Mouse (Mus musculus) ovary, postnatal 36 days (tissue): ENCODE data around the gene Saa3.
"Not testable (repeated sequence)": the region's sequence is repeated elsewhere in the genome, so short reads cannot be mapped to it uniquely, and the experiment has no call there.

Experiments used
- DNase-seq: peaks from one replicate; pipeline ENCODE4 v3.0.0; 2022; ENCODE audit warnings: low spot score, mixed read lengths

The Saa3 gene

DNA sequence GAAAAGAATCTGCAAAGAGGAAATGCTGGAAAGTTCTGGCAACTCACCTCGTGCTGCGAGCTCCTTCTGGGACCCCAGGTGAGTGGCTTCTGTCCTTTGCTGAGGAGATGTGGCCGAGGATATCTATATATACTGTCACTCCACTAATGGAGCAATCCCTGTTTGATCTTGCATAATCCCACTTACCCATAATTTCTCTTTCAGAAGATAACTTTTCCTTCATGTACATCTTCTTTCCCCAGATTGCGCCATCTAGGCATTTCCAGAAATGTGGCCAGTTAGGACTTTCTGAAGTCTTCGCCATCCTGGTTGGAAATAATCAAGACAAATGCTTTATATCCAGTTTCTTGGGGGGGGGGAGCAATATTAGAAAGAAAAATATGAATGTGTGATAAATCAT, at the start of gene Saa3:
Gene Saa3, minus strand, starts transcription at position 101 of the 400 bp plus-strand sequence.
- no peak for DNase-seq

DNA sequence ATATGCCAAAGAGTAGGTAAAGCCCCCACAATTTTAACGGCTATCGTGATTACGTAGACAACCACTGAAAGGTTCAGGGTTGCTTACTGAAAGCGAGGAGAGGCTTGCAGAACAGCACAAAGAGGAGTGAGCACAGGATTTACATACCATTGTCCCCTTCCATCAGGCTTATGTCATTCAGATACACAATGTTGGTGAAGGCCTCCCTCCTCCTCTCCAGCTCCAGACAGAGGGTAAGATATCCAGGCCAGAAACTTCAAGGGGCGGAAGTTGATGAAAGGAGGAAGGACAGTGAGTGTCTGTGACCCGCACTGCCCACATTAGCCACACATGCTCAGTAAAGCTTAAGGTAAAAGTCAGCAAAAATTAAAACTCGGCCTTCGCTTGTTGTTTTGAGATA, 49.2 kb upstream of the Saa3 start:
- no peak for DNase-seq

DNA sequence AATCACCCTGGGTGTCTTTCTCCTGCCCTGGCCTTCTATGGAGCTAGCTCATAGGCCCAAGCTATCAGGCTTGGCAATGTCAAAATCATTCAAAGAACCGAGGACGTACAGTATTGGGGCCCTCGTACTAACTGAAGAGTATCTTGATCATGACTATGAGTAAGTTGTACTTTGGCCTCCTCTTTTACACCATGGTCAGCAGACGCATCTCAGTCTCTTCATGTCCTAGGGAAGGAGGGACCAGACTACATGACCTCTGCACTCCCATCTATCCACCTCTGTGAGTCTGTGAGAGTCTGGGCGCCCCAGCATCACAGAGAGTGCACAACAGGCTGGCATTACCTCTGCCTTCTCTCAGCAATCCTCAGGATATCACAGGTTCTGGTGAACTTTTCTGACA, 47.1 kb upstream of the Saa3 start:
- DNase-seq: no peak

DNA sequence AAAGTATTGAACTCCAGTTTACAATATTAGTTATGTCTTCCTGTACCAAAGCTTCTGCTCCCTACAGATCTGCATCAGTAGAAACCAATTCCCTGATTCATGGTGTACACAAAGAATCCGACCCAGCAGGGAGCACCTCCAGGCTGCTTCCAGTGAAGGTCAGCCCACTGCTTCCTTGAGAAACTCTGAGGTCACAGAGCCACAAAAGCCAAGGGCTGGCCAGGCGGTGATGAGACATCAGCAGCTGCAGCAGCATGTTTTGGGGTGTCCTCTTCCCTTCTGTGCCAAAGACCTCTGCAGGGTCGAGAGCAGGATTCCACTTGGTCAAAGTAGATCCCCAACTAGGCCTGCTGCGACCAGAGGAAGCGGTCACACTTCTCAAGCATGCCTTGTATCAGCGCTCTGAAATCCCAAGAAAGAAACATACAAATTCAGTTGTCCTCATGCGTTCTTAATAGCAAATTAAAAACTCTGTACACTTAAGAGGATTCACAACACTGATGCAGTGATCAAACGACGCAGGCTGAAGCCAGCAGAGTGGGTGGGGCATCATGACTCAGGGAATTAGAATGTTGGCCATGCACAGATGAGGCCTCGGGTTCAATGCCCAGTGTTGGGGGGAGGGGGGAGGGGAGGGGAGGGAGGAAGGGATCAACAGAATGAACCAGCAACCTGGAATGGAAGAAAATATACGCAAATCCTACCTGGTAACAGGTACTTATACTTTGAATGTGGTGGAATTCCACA, 45.7 kb upstream of the Saa3 start:
- no peak for DNase-seq

DNA sequence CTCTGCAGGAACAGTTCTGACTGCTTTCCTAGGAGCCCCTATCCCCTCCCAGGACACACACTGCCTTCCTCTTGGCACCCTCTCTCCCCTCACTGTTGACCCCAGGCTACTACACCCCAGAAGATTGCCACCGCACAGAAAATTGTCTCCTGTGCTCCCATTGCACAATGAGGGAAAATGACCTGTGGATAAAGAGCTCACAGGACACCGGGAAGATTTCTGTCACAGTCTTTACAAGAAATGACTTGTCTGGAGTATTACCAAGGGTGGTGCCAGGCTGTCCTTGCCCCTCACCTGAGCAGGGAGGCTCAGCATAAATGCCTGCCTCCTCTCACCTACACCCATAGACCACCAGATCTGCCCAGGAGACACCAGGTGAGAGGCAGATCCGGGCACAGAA, 36.0 kb upstream of the Saa3 start, which contains the start of gene Saa2:
Gene Saa2, plus strand, starts transcription at position 301 of the 400 bp plus-strand sequence.
- no peak for DNase-seq

DNA sequence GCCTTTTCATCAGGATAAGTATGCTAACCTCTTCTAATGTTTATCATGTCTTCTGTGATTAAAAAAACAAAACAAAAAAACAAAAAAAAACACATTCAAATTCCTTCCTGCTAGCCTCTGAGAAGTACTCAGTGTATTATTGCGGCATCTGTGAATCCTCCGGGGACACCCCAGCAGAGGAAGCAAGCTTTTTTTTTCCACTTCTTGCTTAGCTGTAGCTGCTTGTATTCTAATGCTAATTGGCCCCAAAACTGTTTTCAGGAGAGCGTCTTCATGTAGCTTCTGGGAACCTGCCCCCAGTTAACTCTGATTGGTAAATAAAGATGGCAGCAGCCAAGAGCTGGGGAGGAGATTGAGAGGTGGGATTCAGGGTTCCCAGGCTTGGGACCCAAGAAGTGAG, 33.0 kb upstream of the Saa3 start:
- no peak for DNase-seq

DNA sequence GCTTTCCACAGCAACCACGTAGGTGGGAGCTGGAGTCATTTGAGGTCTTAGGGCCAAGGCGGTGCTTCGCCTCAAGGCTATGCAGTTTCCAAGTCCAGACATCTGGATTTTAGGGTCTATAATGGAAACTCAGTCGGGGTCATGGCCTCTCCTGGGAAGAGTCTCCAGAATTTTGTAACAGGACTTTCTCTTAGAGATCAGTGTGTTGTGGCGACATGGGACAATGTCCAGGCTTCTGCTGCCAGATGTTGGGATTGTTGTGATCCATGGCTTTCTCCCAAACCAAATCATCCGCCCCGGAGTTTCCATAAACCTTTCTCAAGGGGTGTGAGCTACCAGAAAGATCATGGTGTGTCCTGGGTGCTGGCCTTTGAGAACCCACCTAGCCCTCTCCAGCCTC, 30.9 kb upstream of the Saa3 start:
- no peak for DNase-seq

DNA sequence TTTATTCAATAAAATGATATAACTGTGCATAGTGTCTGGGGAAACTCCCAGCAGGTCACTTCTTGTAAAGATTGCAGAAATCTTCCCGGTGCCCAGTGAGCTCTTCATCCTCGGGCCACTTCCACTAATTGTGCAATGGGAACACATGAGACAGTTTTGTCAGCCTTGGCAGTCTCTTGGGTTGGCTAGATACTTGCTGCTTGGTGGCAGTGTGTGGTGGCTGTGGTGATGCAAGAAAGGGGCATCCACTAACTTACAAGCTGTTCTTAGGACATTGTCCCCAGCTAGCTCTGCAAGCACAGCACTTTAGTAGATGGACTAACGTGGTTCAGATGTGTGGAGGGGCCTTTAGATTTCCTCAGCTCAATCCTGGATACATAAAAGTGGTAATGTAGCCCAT, 30.3 kb upstream of the Saa3 start:
- DNase-seq: peak; percentile 9

DNA sequence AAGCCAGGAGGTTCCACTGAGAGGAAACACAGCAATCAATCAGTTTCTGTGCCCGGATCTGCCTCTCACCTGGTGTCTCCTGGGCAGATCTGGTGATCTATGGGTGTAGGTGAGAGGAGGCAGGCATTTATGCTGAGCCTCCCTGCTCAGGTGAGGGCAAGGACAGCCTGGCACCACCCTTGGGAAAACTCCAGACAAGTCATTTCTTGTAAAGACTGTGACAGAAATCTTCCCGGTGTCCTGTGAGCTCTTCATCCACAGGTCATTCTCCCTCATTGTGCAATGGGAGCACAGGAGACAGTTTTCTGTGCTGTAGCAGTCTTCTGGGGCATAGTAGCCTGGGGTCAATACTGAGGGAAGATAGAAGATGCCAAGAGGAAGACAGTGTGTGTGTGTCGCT, 27.4 kb upstream of the Saa3 start, which contains the start of gene Saa1:
Gene Saa1, minus strand, starts transcription at position 101 of the 400 bp plus-strand sequence.
- not testable (repeated sequence) for DNase-seq

DNA sequence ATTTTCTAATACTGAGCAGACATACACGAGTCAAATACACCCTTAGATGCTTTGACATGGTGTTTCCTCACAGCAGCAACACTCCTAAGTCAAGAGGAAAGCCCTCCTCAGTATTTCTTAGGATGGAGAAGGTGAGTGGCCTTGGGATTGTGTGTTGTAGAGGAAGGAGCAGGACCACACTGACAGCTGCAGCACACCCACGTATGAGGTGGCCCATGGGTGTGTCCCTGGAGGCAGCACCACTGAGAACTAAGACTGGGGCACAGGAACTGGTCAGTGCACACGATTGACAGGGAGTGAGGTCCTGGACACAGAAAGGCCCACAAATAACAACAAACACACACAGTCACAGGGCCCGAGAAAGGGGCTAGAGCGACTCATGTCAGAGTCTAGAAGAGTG, 24.5 kb upstream of the Saa3 start:
- not testable (repeated sequence) for DNase-seq

DNA sequence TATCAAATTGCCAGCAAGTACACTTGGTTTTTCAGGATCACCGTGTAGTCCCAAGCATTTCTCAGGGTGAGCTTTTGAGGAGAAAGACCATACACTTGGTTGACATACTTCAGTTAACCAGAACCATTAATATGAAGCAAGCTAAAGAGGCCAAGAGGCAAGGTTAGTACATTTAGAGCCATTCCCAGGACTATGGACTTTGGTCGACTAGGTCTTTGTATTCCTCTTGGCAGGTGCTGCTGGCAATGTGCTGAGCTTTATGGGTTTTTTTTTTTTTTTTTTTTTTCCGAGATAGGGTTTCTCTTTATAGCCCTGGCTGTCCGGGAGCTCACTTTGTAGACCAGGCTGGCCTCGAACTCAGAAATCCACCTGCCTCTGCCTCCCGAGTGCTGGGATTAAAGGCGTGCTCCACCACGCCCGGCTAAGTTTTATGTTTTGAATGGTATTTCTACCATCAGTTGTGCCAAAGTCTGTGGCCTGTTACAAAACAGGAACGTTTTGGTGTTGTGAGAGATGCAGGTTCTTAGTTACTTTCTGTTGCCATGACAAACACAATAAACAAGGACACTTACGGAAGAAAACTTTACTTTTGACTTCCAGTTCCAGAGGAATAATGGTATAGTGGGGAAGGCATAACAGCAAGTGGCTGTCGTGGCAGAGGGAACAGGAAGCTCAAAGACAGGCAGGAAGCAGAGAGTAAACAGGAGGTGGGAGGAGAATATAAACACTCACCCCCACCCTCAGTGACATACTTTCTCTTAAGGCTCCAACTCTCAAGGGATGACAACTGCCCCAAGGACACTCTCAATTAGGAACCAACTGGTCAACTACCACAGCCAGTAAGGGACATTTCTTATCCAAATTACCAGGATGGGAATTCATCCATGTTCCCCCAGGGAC, 23.3 kb upstream of the Saa3 start:
- no peak for DNase-seq

DNA sequence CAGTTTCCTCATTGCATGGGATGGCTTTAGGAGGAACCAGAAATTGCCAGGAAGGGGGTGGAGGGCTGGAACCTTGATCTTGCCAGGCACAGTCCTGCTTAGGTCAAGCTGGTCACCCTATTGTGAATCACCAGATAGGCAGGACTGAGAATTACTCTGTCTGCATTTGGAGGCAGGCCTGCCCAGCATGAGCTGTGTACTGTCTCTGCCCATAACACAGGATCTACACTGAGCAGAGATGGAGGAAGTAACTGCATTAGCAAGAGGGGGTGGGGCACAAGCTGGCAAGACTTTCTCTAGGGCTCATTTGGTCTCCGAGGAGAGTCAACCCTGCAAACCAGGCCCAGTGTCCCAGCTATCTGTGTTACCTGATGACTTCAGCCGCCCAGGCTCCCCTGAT, 19.5 kb upstream of the Saa3 start:
- DNase-seq: no peak

DNA sequence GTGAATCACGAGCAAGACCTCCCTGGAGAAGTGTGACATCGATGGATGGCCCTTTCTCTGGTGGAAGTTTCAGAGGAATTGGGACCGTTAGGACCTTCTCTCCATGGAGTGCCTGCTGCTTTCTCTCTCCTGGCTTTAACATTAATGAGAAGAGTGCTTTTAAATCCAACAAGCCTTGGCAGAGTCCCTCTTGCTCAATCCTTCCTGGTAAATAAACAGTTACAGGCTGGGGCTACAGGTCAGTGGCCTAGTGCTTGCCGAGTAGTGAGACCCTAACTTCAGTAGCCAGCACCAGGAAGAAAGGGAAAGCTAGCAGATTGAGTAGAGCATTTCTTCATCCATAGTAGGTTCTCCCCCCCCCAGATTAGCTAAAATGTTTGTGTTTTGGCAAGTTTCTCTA, 17.0 kb upstream of the Saa3 start, which contains the start of gene Saa4:
Gene Saa4, minus strand, starts transcription at position 146 of the 400 bp plus-strand sequence.
- DNase-seq: no peak

DNA sequence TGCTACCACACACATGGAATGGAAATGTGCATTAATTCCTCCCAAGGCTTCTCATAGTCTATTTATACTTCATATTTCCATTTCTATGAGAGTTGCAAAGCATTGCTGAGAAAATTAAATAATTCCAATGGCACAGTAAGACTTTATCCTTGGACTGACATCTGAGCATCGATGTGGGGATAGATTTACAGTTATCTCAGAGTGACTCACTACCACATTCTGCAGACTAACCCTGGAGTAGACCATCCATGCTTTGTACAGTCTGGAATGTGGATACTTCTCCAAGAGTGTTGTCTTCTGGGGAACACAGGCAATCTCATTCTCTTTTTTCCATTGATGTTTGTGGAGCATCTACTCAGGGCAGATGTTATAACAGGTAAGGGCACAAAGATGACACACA, 12.1 kb upstream of the Saa3 start:
- DNase-seq: no peak

DNA sequence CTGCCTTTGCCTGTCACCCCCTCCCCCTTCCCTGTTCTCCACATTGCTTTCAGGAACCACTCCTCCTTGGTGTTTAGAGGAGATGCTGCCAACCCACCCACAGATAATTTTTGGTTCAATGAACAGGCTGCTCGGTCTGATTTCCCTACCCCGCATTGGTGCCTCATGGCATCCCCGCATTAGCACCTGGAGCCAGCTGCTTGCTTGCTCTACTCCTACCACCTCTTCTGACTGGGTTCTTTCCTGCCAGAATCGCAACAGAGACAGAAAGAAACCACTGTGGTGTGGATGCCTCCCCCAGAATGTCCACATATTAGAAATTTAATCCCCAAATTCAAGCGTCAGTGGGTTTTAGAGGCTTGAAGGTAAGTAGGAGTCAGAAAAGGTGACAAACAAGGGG, 8.9 kb upstream of the Saa3 start:
- no peak for DNase-seq

DNA sequence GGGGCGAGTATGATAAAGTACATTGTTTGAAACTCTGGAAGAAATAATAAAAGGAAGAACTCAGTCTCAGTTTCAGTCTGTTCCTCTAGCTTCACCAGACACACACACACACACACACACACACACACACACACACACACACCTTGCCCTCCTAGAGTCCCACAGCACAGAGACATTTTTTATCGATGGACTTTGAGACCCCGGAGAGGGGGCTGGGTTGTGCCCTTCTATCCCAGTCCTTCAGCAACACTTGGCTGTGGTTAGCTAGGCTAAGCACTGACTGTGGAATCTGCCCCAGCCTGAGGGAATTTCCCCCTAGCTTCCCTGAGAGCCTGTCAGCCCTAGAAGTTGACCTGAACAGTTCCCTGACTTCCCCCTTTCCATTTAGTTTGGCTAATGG, 8.3 kb upstream of the Saa3 start:
- DNase-seq: no peak

DNA sequence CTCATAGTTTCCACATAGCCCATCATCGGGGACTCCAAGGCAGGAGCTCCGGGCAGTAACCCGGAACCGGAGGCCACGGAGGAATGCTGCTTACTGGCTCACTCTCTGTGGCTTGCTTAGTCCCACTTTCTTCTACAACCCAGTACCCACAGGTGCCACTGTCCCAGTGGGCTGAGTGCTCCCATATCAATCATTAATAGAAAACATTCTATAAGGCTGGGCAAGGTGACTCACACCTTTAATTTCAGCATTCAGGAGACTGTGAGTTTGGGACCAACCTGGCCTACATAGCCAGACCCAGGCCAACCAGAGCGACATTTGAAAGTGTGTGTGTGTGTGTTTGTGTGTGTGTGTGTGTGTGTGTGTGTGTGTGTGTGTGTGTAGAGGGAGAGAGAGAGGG, 7.9 kb upstream of the Saa3 start:
- DNase-seq: no peak

DNA sequence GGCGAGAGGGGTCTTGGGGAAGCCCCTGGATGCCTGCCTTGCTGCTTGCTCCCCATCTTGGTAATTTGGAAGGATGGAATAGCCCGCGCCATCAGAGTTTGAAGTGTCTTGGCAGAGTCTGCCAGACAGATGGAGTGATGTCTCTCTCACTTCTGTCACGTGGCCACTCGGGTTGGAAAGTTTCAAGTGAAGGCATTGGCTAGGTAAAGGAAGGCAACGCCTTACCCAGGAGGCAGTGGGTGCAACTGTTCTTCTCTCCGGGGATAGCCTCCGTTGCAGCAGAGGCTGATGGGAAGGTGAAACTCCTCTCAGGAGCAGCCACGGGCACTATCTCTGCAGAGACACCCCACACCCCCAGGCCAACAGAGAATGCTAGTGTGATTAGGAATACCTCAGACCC, 5.0 kb upstream of the Saa3 start:
- no peak for DNase-seq

DNA sequence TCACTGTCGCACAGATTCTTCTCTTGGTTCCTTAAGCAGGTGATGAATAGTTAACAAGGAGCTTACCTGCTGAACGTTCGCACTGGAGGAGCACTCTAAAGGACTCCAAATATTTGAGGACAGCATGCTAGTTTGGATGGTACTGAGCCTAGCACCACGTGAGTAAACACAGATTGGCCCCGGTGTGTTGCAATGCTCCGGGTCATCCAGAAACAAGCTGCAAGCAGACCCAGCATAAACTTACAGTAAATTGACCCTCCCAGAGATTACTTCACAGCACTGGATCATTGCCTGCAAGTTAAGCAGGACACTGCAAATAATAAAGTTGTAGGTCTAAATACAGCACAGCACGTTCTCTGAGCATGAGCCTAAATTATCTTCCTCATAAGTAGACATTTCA, 4.0 kb upstream of the Saa3 start:
- no peak for DNase-seq

DNA sequence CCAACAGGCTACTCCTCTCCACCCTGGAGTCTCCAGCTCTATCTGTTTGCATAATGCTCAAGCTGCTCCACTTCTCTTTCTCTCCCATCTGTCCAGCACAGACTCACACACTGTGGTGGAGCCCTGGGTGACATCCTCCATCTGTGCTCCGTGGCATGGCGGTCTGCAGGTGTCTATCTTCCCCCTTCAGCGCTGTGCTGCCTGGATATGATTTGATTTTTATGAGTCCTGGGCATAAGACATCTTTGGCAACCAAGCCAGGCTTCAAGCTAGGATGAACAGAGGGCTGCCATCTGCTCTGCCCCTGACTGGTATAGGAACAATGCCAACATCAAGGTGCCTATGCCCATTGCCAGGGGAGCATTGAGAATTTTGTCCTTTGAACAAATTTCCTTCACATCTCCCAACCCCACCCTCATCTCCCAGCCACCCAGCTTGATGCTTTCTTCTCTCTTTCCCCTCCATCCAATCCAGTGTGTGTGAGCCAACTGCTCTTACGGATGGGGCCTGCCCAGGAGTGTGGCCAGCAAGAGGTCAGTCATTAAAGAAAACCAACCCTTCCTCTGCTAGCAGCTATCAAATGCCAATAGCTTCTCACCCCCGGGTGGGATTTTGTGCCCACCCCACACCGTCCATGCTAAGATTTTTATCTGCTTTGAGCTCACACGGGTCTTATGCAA, 3.2 kb upstream of the Saa3 start:
- DNase-seq: no peak

DNA sequence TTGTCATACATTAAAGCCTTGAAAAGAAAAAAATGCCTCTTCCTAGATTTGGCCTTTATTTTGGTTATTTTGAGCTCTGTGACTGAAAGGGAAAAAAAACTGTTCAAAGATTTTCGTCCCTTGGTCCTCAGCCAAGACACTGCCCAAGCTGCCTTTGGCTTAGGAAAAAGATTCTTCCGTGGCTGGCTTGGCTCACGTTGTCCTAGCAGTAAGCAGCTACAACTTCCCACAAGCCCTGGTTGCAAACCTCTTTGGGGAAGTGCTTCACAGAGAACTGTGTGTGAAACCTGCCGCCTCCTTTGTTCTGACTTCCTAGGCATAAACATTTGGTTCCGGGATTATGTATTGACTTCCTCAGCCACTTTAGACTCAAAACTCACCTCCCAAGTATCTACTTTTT, 1.4 kb upstream of the Saa3 start:
- no peak for DNase-seq

DNA sequence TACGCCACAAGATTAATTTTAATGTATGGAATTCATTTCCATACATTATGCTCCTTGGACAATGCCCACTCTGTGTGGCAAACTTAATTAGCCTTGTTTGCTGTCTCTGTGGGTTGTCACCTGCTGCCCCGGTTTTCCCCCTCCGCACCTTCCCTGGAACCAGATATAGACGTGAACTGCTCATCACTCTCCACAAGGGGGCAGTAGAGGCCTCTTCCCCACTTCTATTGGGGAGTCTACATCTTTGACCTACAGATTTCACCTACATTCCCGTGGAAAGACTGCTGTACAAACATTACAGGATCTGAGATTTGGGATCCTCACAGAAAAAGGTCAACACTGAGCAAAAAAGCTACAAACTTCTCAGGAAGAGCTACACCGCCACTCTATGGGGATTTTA, 982 bp downstream of the Saa3 start:
- DNase-seq: peak; percentile 41

DNA sequence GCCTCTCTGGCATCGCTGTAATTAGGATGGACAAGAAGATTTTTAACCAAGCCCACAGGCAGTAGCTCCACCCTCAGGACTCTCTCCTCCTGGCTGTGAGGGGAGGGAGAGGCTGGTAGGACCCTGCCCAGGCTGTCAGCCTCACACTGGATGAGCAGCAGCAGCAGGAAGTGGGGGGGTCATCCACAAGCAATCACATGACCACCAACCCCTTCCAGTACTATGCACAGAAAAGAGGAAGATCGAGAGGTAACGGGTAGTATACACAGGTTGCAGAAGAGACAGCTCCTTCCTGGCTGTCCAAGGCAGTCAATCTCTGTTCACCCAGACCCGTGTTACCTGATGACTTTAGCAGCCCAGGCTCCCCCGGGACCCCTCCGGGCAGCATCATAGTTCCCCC, 3.2 kb downstream of the Saa3 start:
- no peak for DNase-seq
